Comparison of ENCODE assay signal across 20 mouse cellular contexts in genomic region chr9:80196161-80196560, GRCm38 (mm10).
"Had no signal": no experiment of that assay in that cellular context is flagged by ENCODE, and none has a peak within 500 bp of the region (broad histone marks: within the 10 kb centered on the region; RNA-seq: fewer than 3 reads in every experiment).

No protein-coding gene starts in this region.

- H3K27ac ChIP-seq: kidney, postnatal 0 days; limb, embryonic 10.5 days; limb, embryonic 13.5 days; liver, embryonic 12.5 days; liver, embryonic 15.5 days; lung, embryonic 15.5 days; midbrain, embryonic 10.5 days; midbrain, embryonic 13.5 days; neural tube, embryonic 13.5 days had no signal

- H3K27me3 ChIP-seq: limb, embryonic 13.5 days; liver, embryonic 12.5 days; liver, embryonic 15.5 days; lung, embryonic 15.5 days; megakaryocyte, embryonic 14.5 days; midbrain, embryonic 13.5 days; neural tube, embryonic 13.5 days had no signal

- DNase-seq: liver; lung, adult 18-20 months; lung, postnatal 10 days; lung, postnatal 36 days; retina, postnatal 1 day; right cerebral cortex, postnatal 25 days; thymus, adult 18-20 months; thymus, postnatal 36 days had no signal

- H3K9ac ChIP-seq: limb, embryonic 13.5 days; liver, embryonic 12.5 days; liver, embryonic 15.5 days; lung, embryonic 15.5 days; midbrain, embryonic 13.5 days; neural tube, embryonic 13.5 days had no signal

- H3K4me2 ChIP-seq: limb, embryonic 13.5 days; liver, embryonic 12.5 days; liver, embryonic 15.5 days; lung, embryonic 15.5 days; midbrain, embryonic 13.5 days; neural tube, embryonic 13.5 days had no signal

- H3K4me3 ChIP-seq: limb, embryonic 10.5 days; limb, embryonic 13.5 days; liver, embryonic 12.5 days; liver, embryonic 15.5 days; lung, embryonic 15.5 days; megakaryocyte, embryonic 14.5 days; midbrain, embryonic 10.5 days; midbrain, embryonic 13.5 days; myocyte; neural tube, embryonic 13.5 days had no signal

- H3K36me3 ChIP-seq: limb, embryonic 10.5 days; limb, embryonic 13.5 days; liver, embryonic 12.5 days; liver, embryonic 15.5 days; lung, embryonic 15.5 days; midbrain, embryonic 10.5 days; midbrain, embryonic 13.5 days; neural tube, embryonic 13.5 days had no signal

- H3K9me3 ChIP-seq: limb, embryonic 10.5 days; limb, embryonic 13.5 days; liver, embryonic 12.5 days; liver, embryonic 15.5 days; lung, embryonic 15.5 days; megakaryocyte, embryonic 14.5 days; midbrain, embryonic 10.5 days; midbrain, embryonic 13.5 days; neural tube, embryonic 13.5 days had no signal

- H3K4me1 ChIP-seq: liver, embryonic 12.5 days; liver, embryonic 15.5 days had no signal

- ATAC-seq: liver, embryonic 12.5 days; midbrain, embryonic 13.5 days; midbrain, embryonic 16.5 days had no signal
